In the genomic region with DNA sequence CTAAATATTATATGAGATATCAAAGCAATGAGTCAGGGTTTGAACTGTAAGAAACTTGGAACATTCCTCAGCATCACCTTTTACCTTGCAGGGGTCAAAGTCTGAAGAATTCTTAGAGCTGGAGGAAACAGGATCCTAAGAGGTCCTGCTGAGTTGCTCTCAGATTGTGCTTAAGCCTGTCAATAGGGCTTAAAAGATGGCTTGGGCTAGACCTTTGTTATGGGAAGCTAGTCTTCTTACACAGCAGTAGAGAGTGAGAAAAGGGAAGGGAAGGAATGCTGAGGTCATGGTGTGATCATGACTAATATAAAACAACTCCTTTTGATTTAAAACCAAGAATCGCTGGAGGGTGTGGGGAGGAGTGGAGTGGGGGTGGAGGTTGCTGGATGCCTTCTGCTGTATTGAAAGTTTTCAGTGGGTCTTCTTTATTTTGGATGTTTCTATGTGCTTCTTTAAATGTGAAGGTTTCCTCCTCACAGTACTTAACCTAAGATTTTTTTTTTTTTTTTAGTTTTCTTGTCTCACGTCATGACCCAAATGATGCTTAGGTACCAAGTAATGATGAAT, we compare ENCODE assay signal across 17 mouse cellular contexts.
A peak's percentile ranks its signal among the peaks of the same experiment; 100 is the strongest.
DNase-seq lines count a peak whose midpoint lies in the region; ATAC-seq and TF ChIP-seq lines count a peak whose summit lies in the region.
"Had no signal": no experiment of that assay in that cellular context is flagged by ENCODE, and none has a peak within 500 bp of the region (broad histone marks: within the 10 kb centered on the region; RNA-seq: fewer than 3 reads in every experiment).

No protein-coding gene starts in this region.

- H3K4me2 ChIP-seq in kidney, embryonic 16.5 days (replicated peaks; ENCODE audit: low read depth, low read length), result no peak overlapping the region
- H3K4me2 ChIP-seq in intestine, embryonic 16.5 days (ENCODE audit: low read depth, low read length), result no peak overlapping the region
- H3K4me2 ChIP-seq: forebrain, embryonic 15.5 days; liver, embryonic 13.5 days; lung, embryonic 15.5 days had no signal

- WGBS in kidney, embryonic 16.5 days, result 36% methylated on average over 2 of the region's 2 CpGs
- WGBS in intestine, embryonic 16.5 days, result 59% methylated on average over 2 of the region's 2 CpGs

- H3K9ac ChIP-seq in kidney, embryonic 16.5 days (replicated peaks; ENCODE audit: low read length), result no peak overlapping the region
- no peak overlapping the region for H3K9ac ChIP-seq in ES-Bruce4 (ENCODE audit: low read depth, poor library complexity, severe bottlenecking)
- no peak overlapping the region for H3K9ac ChIP-seq in intestine, embryonic 16.5 days (ENCODE audit: low read depth, low read length)
- H3K9ac ChIP-seq: forebrain, embryonic 15.5 days; liver, embryonic 13.5 days; lung, embryonic 15.5 days had no signal

- no peaks in the 10 kb centered on the region for H3K36me3 ChIP-seq in kidney, embryonic 16.5 days (ENCODE audit: insufficient read depth, low read length)
- no peaks in the 10 kb centered on the region for H3K36me3 ChIP-seq in ES-Bruce4 (ENCODE audit: control insufficient read depth, insufficient read depth, low read length, poor library complexity, severe bottlenecking)
- H3K36me3 ChIP-seq in intestine, embryonic 16.5 days (ENCODE audit: control insufficient read depth, insufficient read depth, low read length), result no peaks in the 10 kb centered on the region
- H3K36me3 ChIP-seq: embryonic facial prominence, embryonic 10.5 days; forebrain, embryonic 15.5 days; liver, embryonic 13.5 days; lung, embryonic 15.5 days had no signal

- peak; percentile 57; the same call in 1 of the 2 replicates for ATAC-seq in kidney, embryonic 16.5 days (ENCODE audit: low FRiP score, low TSS enrichment)
- peak; percentile 76 for ATAC-seq in intestine, embryonic 16.5 days
- ATAC-seq: forebrain, embryonic 15.5 days; inflammation-experienced regulatory T-cells, adult 6 months; Patski had no signal

- no peak for TF ChIP-seq CTCF in ES-Bruce4 (IDR thresholded peaks at IDR 0.05; ENCODE audit: low read depth, low read length)

- H3K9me3 ChIP-seq in kidney, embryonic 16.5 days (ENCODE audit: low read length), result no peaks in the 10 kb centered on the region
- no peaks in the 10 kb centered on the region; the same call in 1 of the 2 replicates for H3K9me3 ChIP-seq in ES-Bruce4 (replicated peaks; ENCODE audit: control insufficient read depth, insufficient read depth, low read length, poor library complexity, severe bottlenecking)
- H3K9me3 ChIP-seq in intestine, embryonic 16.5 days (ENCODE audit: control insufficient read depth, low read length), result no peaks in the 10 kb centered on the region
- H3K9me3 ChIP-seq: embryonic facial prominence, embryonic 10.5 days; forebrain, embryonic 15.5 days; liver, embryonic 13.5 days; lung, embryonic 15.5 days had no signal

- TF ChIP-seq EP300 in ES-Bruce4 (IDR thresholded peaks at IDR 0.05; ENCODE audit: insufficient read depth, low read depth, low read length), result peak; percentile 93

- no peaks in the 10 kb centered on the region for H3K27me3 ChIP-seq in kidney, embryonic 16.5 days (ENCODE audit: insufficient read depth, low read length)
- H3K27me3 ChIP-seq in ES-Bruce4 (ENCODE audit: control insufficient read depth, insufficient read depth, low read length, poor library complexity, severe bottlenecking), result no peaks in the 10 kb centered on the region
- no peaks in the 10 kb centered on the region for H3K27me3 ChIP-seq in intestine, embryonic 16.5 days (replicated peaks; ENCODE audit: control insufficient read depth, insufficient read depth, low read length)
- H3K27me3 ChIP-seq: forebrain, embryonic 15.5 days; liver, embryonic 13.5 days; lung, embryonic 15.5 days had no signal

- H3K27ac ChIP-seq in kidney, embryonic 16.5 days (ENCODE audit: low read length), result 0 out of 2 replicates have a peak overlapping the region, but pooled peaks have one; percentile 0
- no peak overlapping the region for H3K27ac ChIP-seq in ES-Bruce4 (ENCODE audit: insufficient read depth, low read length)
- H3K27ac ChIP-seq in intestine, embryonic 16.5 days (ENCODE audit: low read length), result no peak overlapping the region
- H3K27ac ChIP-seq: embryonic facial prominence, embryonic 10.5 days; forebrain, embryonic 15.5 days; liver, embryonic 13.5 days; lung, embryonic 15.5 days had no signal

- no peaks in the 10 kb centered on the region for H3K4me1 ChIP-seq in kidney, embryonic 16.5 days (ENCODE audit: insufficient read depth, low read length)
- peaks cover 4% of the 10 kb centered on the region for H3K4me1 ChIP-seq in ES-Bruce4 (ENCODE audit: control insufficient read depth, insufficient read depth, low read length)
- H3K4me1 ChIP-seq in intestine, embryonic 16.5 days (ENCODE audit: control insufficient read depth, insufficient read depth, low read length), result no peaks in the 10 kb centered on the region
- H3K4me1 ChIP-seq: embryonic facial prominence, embryonic 10.5 days; forebrain, embryonic 15.5 days; liver, embryonic 13.5 days; lung, embryonic 15.5 days had no signal

- TF ChIP-seq POLR2A in ES-Bruce4 (IDR thresholded peaks at IDR 0.05; ENCODE audit: insufficient read depth, low read length), result no peak

- no peak overlapping the region for H3K4me3 ChIP-seq in kidney, embryonic 16.5 days (ENCODE audit: low read length)
- no peak overlapping the region for H3K4me3 ChIP-seq in ES-Bruce4 (ENCODE audit: low read depth, low read length)
- H3K4me3 ChIP-seq in intestine, embryonic 16.5 days (ENCODE audit: low read length), result no peak overlapping the region
- H3K4me3 ChIP-seq: embryonic facial prominence, embryonic 10.5 days; forebrain, embryonic 15.5 days; left cerebral cortex, adult 2 months; liver, embryonic 13.5 days; lung, embryonic 15.5 days had no signal

- no peak for DNase-seq in kidney, adult 9 months
- DNase-seq in WW6 (ENCODE audit: low read depth, low spot score), result peak; percentile 58
- DNase-seq in urinary bladder, postnatal 14 days (ENCODE audit: low spot score), result no peak
- DNase-seq in heart, adult 18-20 months, result no peak
- DNase-seq: cerebellum, adult 9-10 months; heart, adult 11 months; liver, embryonic 13.5 days; right cerebral cortex, adult 18-20 months had no signal
